Mouse (Mus musculus): ENCODE measurements at regions not wholly inside any gene's neighbourhood (a gene's known extent, or its start where the extent isn't known, plus 50 kb on each side); places are given as distances from the start of the nearest gene placed in this dataset.

DNA sequence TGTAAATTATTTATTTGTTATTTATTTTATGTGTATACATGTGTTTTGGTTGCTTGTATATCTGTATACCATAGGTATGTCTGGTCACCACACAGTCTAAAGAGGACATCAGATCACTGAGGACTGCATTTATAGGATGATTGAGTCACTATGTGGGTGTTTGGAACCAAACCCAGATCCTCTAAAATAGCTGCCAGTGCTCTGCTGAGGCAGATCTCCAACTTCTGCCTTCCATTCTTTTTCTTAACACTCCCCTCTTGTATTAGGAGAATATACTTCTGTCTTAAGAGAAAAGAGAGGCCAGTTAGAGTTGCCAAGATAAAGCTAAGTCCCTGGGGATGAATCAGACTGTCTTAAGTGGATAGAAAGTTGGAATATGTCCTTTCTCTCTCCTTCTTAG, 424.2 kb downstream of the Cntn6 start:
- DNase-seq (ENCODE audit: extremely low spot score, low spot score), result no peak

DNA sequence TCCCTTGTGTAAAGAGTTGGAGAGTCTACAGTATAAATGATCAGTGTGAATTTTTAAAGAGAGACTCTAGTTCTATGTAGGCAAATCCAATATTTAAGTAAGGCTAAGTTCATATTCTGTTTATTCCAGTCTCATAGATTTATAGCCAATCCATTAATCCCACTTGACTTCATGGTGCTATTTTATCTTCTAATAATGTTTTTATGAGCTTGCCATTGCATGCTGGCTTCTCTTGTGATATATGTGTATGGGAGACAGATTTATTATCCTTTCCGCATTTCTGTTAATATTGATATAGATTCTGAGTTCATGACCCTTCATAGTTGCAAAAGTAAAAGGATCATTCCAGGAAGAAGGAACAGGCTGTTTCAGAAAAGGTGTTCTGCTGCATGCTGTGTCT, 430.0 kb downstream of the Cntn6 start:
- no peak for DNase-seq (ENCODE audit: extremely low spot score, low spot score)

DNA sequence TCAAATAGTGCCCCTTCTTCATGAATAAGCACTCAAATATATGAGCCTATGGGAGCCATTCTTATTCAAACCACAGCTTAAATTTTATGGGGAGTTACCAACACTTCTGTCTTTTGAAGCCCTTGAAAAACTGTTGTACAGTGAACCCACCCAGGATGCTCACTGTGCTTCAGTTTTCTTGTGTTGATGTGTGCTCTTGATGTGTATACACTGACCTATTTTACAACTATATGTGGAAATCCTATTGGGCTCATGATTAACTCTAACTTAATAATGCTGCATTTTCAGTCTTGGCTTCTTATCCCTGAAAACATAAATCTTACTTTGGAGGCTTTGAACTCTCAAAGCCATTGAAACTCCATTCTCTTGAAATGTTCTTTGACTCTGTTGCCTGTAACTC, 433.5 kb downstream of the Cntn6 start:
- no peak for DNase-seq (ENCODE audit: extremely low spot score, low spot score)

DNA sequence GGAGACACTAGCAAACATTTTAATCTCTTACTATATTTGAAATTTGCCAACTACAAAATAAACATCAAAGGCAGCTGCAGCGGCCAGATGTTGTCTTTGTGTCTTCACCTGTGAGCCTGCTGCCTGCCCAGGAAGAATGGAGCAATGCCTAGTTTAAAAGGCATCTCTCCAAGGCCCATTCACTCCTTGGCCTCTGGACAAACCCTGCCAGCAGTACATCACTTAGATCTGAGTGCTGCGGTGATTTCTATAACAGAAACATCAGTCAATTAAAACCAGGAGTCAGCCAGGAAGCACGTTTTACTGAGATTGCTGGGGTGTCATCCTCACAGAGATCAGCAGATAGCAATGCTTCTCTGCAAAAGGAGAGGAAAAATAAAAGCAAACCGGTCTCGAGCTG, 437.7 kb downstream of the Cntn6 start:
- DNase-seq (ENCODE audit: extremely low spot score, low spot score), result no peak

DNA sequence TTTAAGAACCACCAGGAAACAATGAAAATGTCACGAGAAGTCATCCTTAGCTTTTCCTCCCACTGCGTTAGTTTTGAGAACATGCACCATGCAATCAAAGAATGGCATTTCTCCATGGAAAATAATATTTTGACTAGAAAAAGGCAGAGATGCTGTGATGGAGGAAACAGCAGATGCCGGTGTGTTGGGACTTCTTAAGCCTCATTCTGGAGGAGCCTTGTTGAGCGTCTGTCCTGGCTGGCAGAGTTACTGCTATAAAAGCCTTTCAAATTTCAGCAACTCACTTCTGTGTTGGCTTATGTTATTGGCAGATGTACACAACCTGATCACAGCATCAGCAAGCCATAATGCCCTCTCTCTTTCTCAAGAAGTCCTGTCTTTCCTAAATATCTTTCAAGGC, 439.6 kb downstream of the Cntn6 start:
- no peak for DNase-seq (ENCODE audit: extremely low spot score, low spot score)

DNA sequence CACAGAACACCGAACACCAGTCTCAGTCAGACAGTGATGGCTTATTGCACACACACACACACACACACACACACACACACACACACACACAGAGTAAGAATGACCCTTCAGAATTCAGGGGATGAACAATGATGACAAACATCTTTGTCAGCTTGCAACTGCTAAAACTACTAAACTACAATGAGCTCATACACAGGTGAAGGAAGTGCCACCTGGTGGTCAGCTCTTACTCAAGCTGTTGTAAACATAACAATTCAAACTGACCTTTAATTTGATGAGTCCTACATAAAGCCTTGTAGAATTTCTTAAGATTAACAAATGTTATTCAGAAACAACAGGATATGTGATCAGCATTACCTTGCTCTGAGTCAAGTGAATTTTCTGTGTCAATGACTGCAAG, 446.5 kb downstream of the Cntn6 start:
- no peak for DNase-seq (ENCODE audit: extremely low spot score, low spot score)

DNA sequence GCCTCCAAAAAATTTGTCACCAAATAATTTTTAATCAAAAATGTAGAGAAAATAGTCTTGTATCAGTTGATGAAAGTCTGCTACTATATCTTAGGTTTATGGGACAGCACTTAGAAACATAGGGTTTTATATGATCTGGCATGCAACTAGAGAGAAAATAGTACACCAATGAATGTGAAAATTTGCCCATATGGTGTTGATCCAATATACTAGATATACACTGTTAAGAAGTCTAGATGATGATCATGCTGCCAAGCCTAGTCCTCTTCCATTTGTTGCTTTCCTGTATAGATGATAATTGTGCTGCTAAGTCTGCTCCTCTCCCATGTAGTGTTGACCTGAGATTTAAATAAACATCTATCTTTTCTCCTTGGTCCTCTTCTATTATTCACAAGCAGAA, 481.9 kb downstream of the Cntn6 start:
- no peak for DNase-seq (ENCODE audit: extremely low spot score, low spot score)

DNA sequence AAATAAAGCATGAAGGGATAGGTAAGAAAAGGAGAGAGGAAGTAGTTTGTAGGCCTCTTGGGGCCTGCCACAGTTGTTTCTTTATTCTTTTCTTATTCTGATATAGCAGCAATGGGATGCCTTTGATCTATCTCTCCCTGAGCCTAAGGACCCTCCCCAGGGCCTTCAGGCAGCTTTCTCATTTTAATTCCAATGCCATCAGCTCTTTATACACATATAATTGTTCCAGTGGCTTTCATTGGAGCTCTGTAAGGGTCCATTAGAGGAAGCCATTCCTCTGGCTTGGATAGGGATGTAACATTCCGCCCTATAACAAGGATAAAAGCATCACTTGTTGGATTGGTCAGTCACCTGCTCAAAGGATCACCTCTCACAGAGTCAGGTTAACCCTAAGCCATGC, 491.6 kb downstream of the Cntn6 start:
- no peak for DNase-seq (ENCODE audit: extremely low spot score, low spot score)

DNA sequence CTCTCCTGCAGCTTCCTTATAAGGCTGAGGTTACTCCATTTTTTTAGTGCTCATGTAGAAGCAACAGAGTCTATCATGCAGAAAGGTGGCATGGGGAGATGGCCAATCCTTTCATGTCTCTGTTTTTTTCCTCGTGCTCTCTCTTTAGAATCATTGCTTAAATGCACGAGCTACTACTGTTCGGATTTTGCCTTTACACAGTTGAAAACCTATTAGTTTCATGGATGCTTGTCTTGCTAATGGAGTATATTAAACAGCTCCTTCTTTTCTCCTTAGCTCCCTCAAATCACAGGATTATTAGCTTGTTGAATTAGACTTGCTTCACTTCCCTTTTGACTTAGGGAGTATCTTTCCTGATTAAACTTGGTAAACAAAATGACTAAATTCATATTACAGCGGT, 497.3 kb downstream of the Cntn6 start:
- no peak for DNase-seq (ENCODE audit: extremely low spot score, low spot score)

DNA sequence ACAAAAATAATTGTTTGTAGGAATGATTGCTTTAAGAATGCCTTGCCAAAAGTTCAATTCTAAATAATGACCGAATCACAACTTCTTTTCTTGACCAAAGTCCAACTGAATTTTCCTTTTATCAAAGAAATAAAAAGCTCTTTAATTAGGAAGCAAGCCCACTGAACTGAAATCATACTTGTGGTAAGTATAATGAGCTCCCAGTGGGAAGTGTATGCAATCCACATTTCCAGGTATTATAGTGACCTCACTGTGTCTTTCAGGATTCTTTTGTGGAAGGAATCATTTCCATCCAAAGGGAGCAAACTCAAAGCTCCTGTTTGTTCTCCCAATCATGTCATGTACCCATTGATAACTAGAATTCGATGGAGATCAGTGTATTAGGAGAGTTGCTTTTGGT, 497.8 kb downstream of the Cntn6 start:
- no peak for DNase-seq (ENCODE audit: extremely low spot score, low spot score)

DNA sequence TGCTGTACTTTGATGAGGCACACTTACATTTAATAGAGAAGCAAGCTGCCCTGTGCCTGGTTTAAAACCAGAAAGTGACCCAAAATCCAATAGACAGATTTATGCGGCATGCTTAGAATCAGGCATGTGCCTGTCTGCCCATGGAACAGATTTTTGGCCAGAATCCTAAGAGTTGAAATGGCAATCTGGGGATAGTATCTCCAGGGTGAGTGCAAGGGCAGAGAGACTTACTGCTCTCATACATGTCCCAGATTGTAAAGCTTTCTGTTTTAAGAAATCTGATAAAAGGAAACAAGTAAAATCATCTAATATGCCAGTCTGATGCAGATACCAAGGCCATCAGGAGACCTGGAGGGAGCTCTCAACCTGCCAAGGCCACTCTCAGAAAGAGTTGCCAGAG, 507.0 kb downstream of the Cntn6 start:
- DNase-seq (ENCODE audit: extremely low spot score, low spot score), result no peak

DNA sequence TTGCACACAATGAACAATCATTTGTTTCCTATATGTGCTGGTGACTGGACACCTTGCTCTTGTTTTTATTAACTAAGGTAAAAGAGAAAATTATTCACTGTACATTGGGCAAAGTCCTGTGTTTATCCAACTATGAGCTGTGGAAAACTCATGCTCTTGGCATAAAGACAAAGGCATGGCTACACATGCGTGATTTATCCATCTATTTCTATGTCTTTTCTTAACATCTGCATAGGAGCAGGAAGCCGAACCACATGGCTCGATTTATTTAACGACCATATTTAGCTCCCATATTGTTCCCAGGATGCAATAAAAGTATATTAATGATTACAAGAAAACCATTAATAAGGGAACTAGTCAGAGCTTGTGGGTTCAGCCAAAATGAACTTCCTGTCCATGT, 528.1 kb downstream of the Cntn6 start:
- DNase-seq (ENCODE audit: extremely low spot score, low spot score), result no peak

DNA sequence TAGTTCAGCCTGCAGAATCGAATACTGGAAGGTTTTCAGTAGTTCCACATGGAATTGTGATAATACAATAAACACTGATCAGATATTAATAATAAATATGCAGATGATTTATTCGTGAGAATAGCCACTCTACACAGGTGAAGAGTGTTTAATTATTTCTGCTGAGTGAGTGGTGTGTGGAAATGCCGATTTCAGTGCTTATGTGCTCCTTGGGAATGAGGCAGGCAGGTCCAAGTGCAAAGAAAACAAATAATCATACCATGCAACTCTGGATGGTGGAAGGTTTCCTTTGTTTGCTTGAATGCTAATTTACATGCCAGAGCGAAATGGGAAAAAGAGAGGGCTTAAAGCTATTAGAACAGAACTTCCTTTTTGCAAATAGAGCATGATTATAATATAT, 528.6 kb downstream of the Cntn6 start:
- DNase-seq (ENCODE audit: extremely low spot score, low spot score), result no peak

DNA sequence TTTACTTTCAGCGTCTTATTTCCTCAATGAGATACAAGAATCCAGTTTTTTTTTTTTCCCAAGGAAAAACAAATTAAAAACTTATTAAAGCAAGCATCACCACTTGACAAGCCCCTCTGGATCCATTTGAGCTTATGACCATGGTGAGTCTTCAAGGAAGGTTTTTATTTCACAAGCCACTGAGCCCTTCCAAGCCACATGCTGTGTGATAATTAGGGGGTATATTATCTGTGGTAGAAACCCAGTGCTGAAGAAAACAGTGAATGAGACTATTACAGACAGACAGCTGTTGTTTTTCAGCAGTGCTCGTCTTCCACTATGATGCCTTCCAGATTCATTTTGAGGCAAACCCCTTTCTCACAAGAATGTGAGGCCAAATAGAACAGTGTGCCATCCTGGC, 573.6 kb downstream of the Cntn6 start:
- no peak for DNase-seq (ENCODE audit: extremely low spot score, low spot score)

DNA sequence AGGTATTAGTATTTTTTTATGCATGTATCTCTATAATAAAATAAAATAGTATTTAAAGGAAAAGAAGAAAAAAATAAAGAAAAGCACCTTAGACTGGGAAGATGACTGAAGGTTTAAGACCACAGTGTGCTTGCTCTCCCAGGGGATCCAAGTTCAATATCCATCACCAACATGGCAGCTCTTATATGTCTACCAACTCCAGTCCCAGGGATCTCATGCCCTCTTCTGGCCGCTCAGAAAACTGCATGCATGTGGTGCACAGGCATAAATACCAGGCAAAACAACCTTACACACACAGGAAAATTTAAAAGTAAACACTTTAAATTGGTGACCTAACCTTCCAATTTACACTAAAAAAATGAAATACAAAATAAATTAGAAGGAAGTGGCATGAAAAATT, 586.6 kb upstream of the Cntn4 start:
- DNase-seq (ENCODE audit: extremely low spot score, low spot score), result peak; percentile 51

Measured in neural tube, embryonic 10.5 days (tissue).